Mouse (Mus musculus): ENCODE measurements around the gene Vmn2r70.

Vmn2r70 gene

GRCm38 (mm10) chr7:85569092-85569491 lies at the start of gene Vmn2r70:
Vmn2r70 (minus strand) TSS chr7:85569192.
- DNase-seq = no peak

GRCm38 (mm10) chr7:85562787-85563186 lies 6.2 kb downstream of the Vmn2r70 start, which contains the start of gene Vmn2r71:
Vmn2r71 (plus strand) TSS chr7:85563087.
- no peak for DNase-seq

- no peak for DNase-seq
Measured at GRCm38 (mm10) chr7:85543118-85543517, 25.9 kb downstream of the Vmn2r70 start.

- no peak for DNase-seq
Measured at GRCm38 (mm10) chr7:85542108-85542507, 26.9 kb downstream of the Vmn2r70 start.

Measured in kidney, postnatal 4 days (tissue).